Mouse (Mus musculus) left cerebral cortex, postnatal 25 days (tissue): Measurements from ENCODE around the gene Osbpl7. TPM values are rescaled to one million over a fixed set of nuclear protein-coding genes. Genes with fewer than 3 reads are reported as not detected.

ENCODE experiments used
- microRNA-seq, 2 experiments: library from miRNA; unstranded; fragments of <30 nt; microRNA quantifications; one replicate each; pipeline ENCODE4 v1.2.0; 2022
- total RNA-seq, 2 experiments: library from RNA; stranded (reverse); gene quantifications; 2 replicates each; pipeline ENCODE4 v1.2.3; 2021

Osbpl7 gene
- total RNA-seq, 2 experiments from 2014 or later = 11.2 to 15.3 TPM

Small RNA genes within 50 kb of the gene (microRNA-seq; reads per million reads assigned to microRNA genes)
- gene Mir8103 = 0.50 to 1.3 reads per million in 2 experiments

Other genes with a start within 250 kb of the Osbpl7 start
- gene Nfe2l1, start 220.7 kb upstream of the Osbpl7 start, total RNA-seq = 100 to 1,000 TPM; 258 to 264 TPM
- gene Copz2, start 200.8 kb upstream of the Osbpl7 start, total RNA-seq = 1 to 10 TPM; 3.8 to 6.0 TPM
- gene Cdk5rap3, start 134.1 kb upstream of the Osbpl7 start, total RNA-seq = 10 to 100 TPM; 28.1 to 32.3 TPM
- gene Prr15l, start 122.5 kb upstream of the Osbpl7 start, total RNA-seq = not detected
- gene Pnpo, start 106.6 kb upstream of the Osbpl7 start, total RNA-seq = 10 to 100 TPM; 37.4 to 37.5 TPM
- gene Sp2, start 67.7 kb upstream of the Osbpl7 start, total RNA-seq = 10 to 100 TPM; 12.8 to 13.5 TPM
- 1 to 10 TPM; 2.1 to 2.2 TPM for gene Sp6, start 37.2 kb upstream of the Osbpl7 start, total RNA-seq
- 1 to 10 TPM; 3.6 to 3.7 TPM for gene Scrn2, start 20.7 kb upstream of the Osbpl7 start, total RNA-seq
- under 1 TPM; 0.66 to 0.71 TPM for gene Lrrc46, start 9.2 kb upstream of the Osbpl7 start, total RNA-seq
- gene Mrpl10, start 9.1 kb upstream of the Osbpl7 start, total RNA-seq = 10 to 100 TPM; 67.9 to 68.8 TPM
- gene Tbx21, start 64.7 kb downstream of the Osbpl7 start, total RNA-seq = under 1 TPM; 0.18 to 0.30 TPM
- 10 to 100 TPM; 45.7 to 47.7 TPM for gene Tbkbp1, start 100.9 kb downstream of the Osbpl7 start, total RNA-seq
- gene Kpnb1, start 137.3 kb downstream of the Osbpl7 start, total RNA-seq = 100 to 1,000 TPM; 112 to 118 TPM
- 100 to 1,000 TPM; 133 to 134 TPM for gene Npepps, start 230.0 kb downstream of the Osbpl7 start, total RNA-seq